Mouse (Mus musculus): ENCODE results near the gene Gm5934.
"Not testable (repeated sequence)": the region's sequence is repeated elsewhere in the genome, so short reads cannot be mapped to it uniquely, and the experiment has no call there.

The Gm5934 gene

DNA sequence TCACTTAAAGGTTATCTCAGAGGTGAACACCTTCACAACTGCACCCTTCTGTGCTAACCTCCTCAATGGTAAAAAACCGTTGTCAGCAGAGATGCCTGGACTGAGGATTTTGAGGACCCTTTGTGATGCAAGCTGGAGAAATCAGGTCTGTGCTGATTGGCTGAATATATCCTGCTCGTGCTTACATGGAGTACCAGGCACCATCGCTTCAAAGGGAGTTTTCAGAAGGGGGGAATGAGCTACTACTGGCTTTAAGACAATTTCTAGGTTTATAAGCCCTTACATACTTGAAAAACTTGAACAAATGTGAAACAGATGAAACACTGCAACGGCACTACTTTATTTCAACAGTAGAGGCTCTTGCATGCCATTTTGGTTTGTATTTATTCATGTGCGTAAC, at the start of gene Gm5934:
Gm5934 (minus strand) TSS at position 101 of the 400 bp plus-strand sequence.
- not testable (repeated sequence) for DNase-seq (ENCODE audit: inconsistent age in 2 of 2, low spot score in 1 of 2)
